Mouse (Mus musculus) spleen, adult 2 months (tissue): Measurements from ENCODE around the gene Sdhd.

Source experiments
- CTCF ChIP-seq: fragments of 200-500 bp; IDR thresholded peaks from 2 replicates; pipeline ENCODE4 v1.5.1; 2011; ENCODE audit warnings: mild to moderate bottlenecking, inconsistent platforms; ENCODE audit not compliant: insufficient read depth, insufficient read length, insufficient replicate concordance; ENCODE audit errors: extremely low read depth
- POLR2A ChIP-seq: fragments of 200-500 bp; IDR thresholded peaks from 2 replicates; pipeline ENCODE4 v1.6.1; 2011; ENCODE audit warnings: low read depth, low read length, inconsistent platforms

DNA sequence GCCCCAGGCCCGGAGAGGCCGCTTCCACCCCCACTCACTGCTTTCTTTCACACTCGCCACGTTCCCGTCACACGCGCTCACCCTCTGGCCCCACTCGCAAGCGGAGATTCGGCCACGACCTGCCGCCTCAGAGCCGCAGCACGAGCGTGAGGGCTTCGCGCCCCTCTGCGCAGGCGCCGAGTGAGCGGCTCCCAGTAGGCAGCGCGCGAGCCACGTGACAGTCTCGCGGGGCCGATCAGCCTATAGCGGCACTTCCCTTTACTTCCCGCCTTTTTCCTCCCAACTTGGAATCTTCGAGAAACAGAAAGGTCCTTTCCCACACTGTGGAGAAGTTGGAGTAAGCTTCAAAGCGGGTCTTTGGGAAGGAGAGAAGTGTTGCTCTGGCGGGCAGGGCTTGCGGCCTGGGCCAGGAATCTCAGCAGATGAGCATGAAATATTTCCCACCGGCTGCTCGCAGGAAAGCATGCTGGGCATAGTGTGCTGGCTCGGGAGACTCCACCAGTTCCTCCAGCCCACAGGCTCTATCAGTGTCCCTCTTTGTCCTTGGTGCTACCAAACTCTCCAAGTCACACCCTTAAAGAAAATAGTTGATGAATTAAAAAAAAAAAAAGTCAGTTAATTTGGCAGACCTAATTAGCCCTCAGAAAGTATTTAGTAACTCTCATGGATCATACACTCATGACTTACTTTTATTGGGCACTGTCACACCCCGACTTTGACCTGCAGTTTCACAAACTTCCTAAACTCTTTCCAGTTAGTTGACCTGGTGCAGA lies 42.3 kb downstream of the Sdhd start, which contains the start of gene Tex12:
- TF ChIP-seq CTCF (no peak), POLR2A (no peak)
